Mouse (Mus musculus) spleen, adult 2 months (tissue): ENCODE results near the gene Pnn. TPM values are rescaled to one million over a fixed set of nuclear protein-coding genes. Genes with fewer than 3 reads are reported as not detected.

ENCODE experiments used
- DNase-seq, 2 experiments: peaks; one replicate each; pipeline versions ENCODE4 v3.0.0 to v3.0.0-alpha.2; 2012 to 2021; ENCODE audit warnings: low spot score in 2 of 2, low read depth in 1 of 2
- H3K27ac ChIP-seq: fragments of 200-500 bp; 2 replicates; pipeline ENCODE4 v1.5.1; 2012; ENCODE audit warnings: low read length, inconsistent platforms; ENCODE audit not compliant: insufficient read depth
- H3K27me3 ChIP-seq: fragments of 200-500 bp; 2 replicates; pipeline ENCODE4 v1.6.1; 2012; ENCODE audit warnings: mild to moderate bottlenecking, moderate library complexity, low read length, inconsistent platforms; ENCODE audit not compliant: control insufficient read depth, insufficient read depth
- H3K36me3 ChIP-seq: fragments of 200-500 bp; 2 replicates; pipeline ENCODE4 v1.6.1; 2012; ENCODE audit warnings: mild to moderate bottlenecking, low read length, inconsistent platforms; ENCODE audit not compliant: control insufficient read depth, insufficient read depth
- H3K4me1 ChIP-seq: fragments of 200-500 bp; 2 replicates; pipeline ENCODE4 v1.6.1; 2011; ENCODE audit warnings: inconsistent platforms; ENCODE audit not compliant: control insufficient read depth, insufficient read depth, insufficient read length
- H3K4me3 ChIP-seq: fragments of 200-500 bp; 2 replicates; pipeline ENCODE4 v1.5.1; 2011; ENCODE audit warnings: mild to moderate bottlenecking, inconsistent platforms; ENCODE audit not compliant: insufficient read depth, insufficient read length; ENCODE audit errors: extremely low read depth
- CTCF ChIP-seq: fragments of 200-500 bp; IDR thresholded peaks from 2 replicates; pipeline ENCODE4 v1.5.1; 2011; ENCODE audit warnings: mild to moderate bottlenecking, inconsistent platforms; ENCODE audit not compliant: insufficient read depth, insufficient read length, insufficient replicate concordance; ENCODE audit errors: extremely low read depth
- POLR2A ChIP-seq: fragments of 200-500 bp; IDR thresholded peaks from 2 replicates; pipeline ENCODE4 v1.6.1; 2011; ENCODE audit warnings: low read depth, low read length, inconsistent platforms
- WGBS: fragments of 180-500 bp; shearing (Covaris S2); methylation state at CpG from one replicate; pipeline ENCODE4 v1.1.7; 2018; 5-methylcytosine and 5-hydroxymethylcytosine counted together
- polyA plus RNA-seq: library from polyadenylated mRNA; depleted of rRNA; stranded (reverse); fragments of >200 nt; gene quantifications from 2 replicates; pipeline ENCODE4 v1.2.3, GENCODE M21; 2012

The Pnn gene
- polyA plus RNA-seq, 1 experiment: 15.4 TPM

GRCm38 (mm10) chr12:59068791-59069190, 2.1 kb downstream of the Pnn start:
- Histone ChIP-seq H3K4me3 (no peak overlapping the region), H3K27ac (no peak overlapping the region), H3K4me1 (no peaks in the 10 kb centered on the region), H3K36me3 (peaks cover 35% of the 10 kb centered on the region), H3K27me3 (no peaks in the 10 kb centered on the region)
- DNase-seq: no peak
- WGBS: 94% methylated on average over 13 of the region's 13 CpGs
- no peak for TF ChIP-seq CTCF
- TF ChIP-seq POLR2A: no peak

GRCm38 (mm10) chr12:59072286-59072685, 5.6 kb downstream of the Pnn start:
- H3K27ac ChIP-seq: no peak overlapping the region
- no peak for TF ChIP-seq CTCF
- H3K4me1 ChIP-seq: no peaks in the 10 kb centered on the region
- DNase-seq: no peak
- no peaks in the 10 kb centered on the region for H3K27me3 ChIP-seq
- 95% methylated on average over 11 of the region's 11 CpGs for WGBS
- peaks cover 42% of the 10 kb centered on the region for H3K36me3 ChIP-seq
- H3K4me3 ChIP-seq: no peak overlapping the region

DNA sequence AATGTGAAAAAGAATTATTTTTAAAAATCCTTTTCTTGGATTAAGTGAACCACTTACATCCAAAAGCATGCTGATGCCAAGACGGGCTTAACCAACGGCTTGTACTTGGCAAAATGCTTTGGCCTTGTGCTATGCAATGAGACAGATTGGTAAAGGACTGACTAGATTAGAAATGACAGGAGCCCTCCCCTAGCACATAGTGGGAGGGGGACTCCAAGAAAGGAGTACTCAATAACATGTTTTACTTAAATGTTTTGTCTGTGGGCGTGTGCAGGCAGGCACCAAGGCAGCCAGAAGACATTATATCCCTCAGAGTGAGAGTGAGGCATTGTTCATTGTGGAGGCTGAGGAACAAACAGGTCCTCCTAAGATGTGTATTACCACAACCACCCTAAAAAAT, 7.4 kb downstream of the Pnn start:
- Histone ChIP-seq H3K27ac (no peak overlapping the region), H3K27me3 (no peaks in the 10 kb centered on the region), H3K4me1 (no peaks in the 10 kb centered on the region), H3K36me3 (peaks cover 33% of the 10 kb centered on the region), H3K4me3 (no peak overlapping the region)
- no peak for TF ChIP-seq CTCF
- no peak for TF ChIP-seq POLR2A
- WGBS: 93% methylated on average over 3 of the region's 3 CpGs
- no peak for DNase-seq

DNA sequence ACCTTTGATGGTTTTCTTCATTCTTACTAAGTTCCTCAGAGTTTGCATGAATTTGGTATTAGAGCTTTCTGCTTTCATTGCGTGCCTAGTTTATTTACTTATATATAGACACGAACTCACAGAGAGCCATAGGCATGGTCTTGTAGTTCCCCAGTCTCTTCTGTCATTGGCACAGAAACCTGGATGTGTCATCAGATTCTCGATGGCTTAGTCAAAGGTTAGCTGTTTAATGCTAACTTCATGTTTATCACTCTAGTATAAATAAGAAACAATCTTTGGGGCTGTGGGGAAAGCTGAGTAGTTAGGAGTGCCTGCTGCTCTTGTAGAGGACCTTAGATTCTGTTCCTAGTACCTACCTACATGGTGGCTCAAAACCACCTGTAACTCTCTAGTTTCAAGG, 10.3 kb downstream of the Pnn start:
- no peaks in the 10 kb centered on the region for H3K27me3 ChIP-seq
- TF ChIP-seq CTCF (no peak), POLR2A (no peak)
- no peak overlapping the region for H3K27ac ChIP-seq
- H3K36me3 ChIP-seq: peaks cover 14% of the 10 kb centered on the region
- no peaks in the 10 kb centered on the region for H3K4me1 ChIP-seq
- WGBS: 85% methylated on average over 3 of the region's 3 CpGs
- DNase-seq: no peak
- H3K4me3 ChIP-seq: no peak overlapping the region

GRCm38 (mm10) chr12:59077883-59078282, 11.2 kb downstream of the Pnn start:
- DNase-seq: no peak
- Histone ChIP-seq H3K4me1 (no peaks in the 10 kb centered on the region), H3K27ac (no peak overlapping the region), H3K36me3 (peaks cover 7% of the 10 kb centered on the region), H3K4me3 (no peak overlapping the region), H3K27me3 (no peaks in the 10 kb centered on the region)
- TF ChIP-seq CTCF: no peak
- no peak for TF ChIP-seq POLR2A
- 86% methylated on average over 3 of the region's 3 CpGs for WGBS

DNA sequence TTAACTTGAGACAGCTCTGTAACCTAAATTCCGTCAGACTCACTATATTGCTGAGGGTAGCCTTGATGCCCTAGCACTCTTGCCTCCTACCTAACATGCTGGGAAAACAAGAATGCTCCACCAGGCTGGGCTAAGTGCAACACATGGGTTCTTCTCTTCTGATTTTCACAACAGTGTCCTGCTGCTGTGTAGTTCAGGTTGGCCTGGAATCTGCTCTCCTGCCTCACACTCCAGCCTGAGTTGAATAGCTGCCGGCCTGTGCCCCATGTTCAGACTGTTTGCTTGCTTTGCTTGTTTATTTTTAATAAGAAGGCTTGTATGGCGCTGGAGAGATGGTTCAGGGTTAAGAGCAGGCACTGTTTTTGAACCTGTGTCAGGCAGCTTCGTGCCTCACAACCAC, 13.8 kb downstream of the Pnn start:
- H3K27me3 ChIP-seq: no peaks in the 10 kb centered on the region
- TF ChIP-seq POLR2A: no peak
- TF ChIP-seq CTCF: no peak
- H3K4me3 ChIP-seq: no peak overlapping the region
- WGBS: 94% methylated on average over 4 of the region's 4 CpGs
- DNase-seq: no peak
- no peaks in the 10 kb centered on the region for H3K4me1 ChIP-seq
- no peaks in the 10 kb centered on the region for H3K36me3 ChIP-seq
- H3K27ac ChIP-seq: no peak overlapping the region

GRCm38 (mm10) chr12:59084446-59084845, 17.8 kb downstream of the Pnn start:
- H3K36me3 ChIP-seq: no peaks in the 10 kb centered on the region
- no peak for DNase-seq
- H3K4me3 ChIP-seq: no peak overlapping the region
- no peaks in the 10 kb centered on the region for H3K27me3 ChIP-seq
- no peaks in the 10 kb centered on the region for H3K4me1 ChIP-seq
- TF ChIP-seq POLR2A (no peak), CTCF (no peak)
- no peak overlapping the region for H3K27ac ChIP-seq
- WGBS: 74% methylated on average over 5 of the region's 5 CpGs

GRCm38 (mm10) chr12:59086171-59086570, 19.5 kb downstream of the Pnn start:
- 79% methylated on average over 5 of the region's 5 CpGs for WGBS
- no peak overlapping the region for H3K4me3 ChIP-seq

More at GRCm38 (mm10) chr12:59086171-59086570, 19.5 kb downstream of the Pnn start:
- Histone ChIP-seq H3K27me3 (no peaks in the 10 kb centered on the region), H3K4me1 (no peaks in the 10 kb centered on the region), H3K36me3 (no peaks in the 10 kb centered on the region), H3K27ac (no peak overlapping the region)
- TF ChIP-seq POLR2A (no peak), CTCF (no peak)
- no peak for DNase-seq
